Mouse (Mus musculus) spleen, adult 2 months (tissue): ENCODE measurements around the gene Nipbl. TPM values are rescaled to one million over a fixed set of nuclear protein-coding genes. Genes with fewer than 3 reads are reported as not detected.

Experiments used
- DNase-seq, 2 experiments: peaks; one replicate each; pipeline versions ENCODE4 v3.0.0 to v3.0.0-alpha.2; 2012 to 2021; ENCODE audit warnings: low spot score in 2 of 2, low read depth in 1 of 2
- H3K27ac ChIP-seq: fragments of 200-500 bp; 2 replicates; pipeline ENCODE4 v1.5.1; 2012; ENCODE audit warnings: low read length, inconsistent platforms; ENCODE audit not compliant: insufficient read depth
- H3K27me3 ChIP-seq: fragments of 200-500 bp; 2 replicates; pipeline ENCODE4 v1.6.1; 2012; ENCODE audit warnings: mild to moderate bottlenecking, moderate library complexity, low read length, inconsistent platforms; ENCODE audit not compliant: control insufficient read depth, insufficient read depth
- H3K36me3 ChIP-seq: fragments of 200-500 bp; 2 replicates; pipeline ENCODE4 v1.6.1; 2012; ENCODE audit warnings: mild to moderate bottlenecking, low read length, inconsistent platforms; ENCODE audit not compliant: control insufficient read depth, insufficient read depth
- H3K4me1 ChIP-seq: fragments of 200-500 bp; 2 replicates; pipeline ENCODE4 v1.6.1; 2011; ENCODE audit warnings: inconsistent platforms; ENCODE audit not compliant: control insufficient read depth, insufficient read depth, insufficient read length
- H3K4me3 ChIP-seq: fragments of 200-500 bp; 2 replicates; pipeline ENCODE4 v1.5.1; 2011; ENCODE audit warnings: mild to moderate bottlenecking, inconsistent platforms; ENCODE audit not compliant: insufficient read depth, insufficient read length; ENCODE audit errors: extremely low read depth
- CTCF ChIP-seq: fragments of 200-500 bp; IDR thresholded peaks from 2 replicates; pipeline ENCODE4 v1.5.1; 2011; ENCODE audit warnings: mild to moderate bottlenecking, inconsistent platforms; ENCODE audit not compliant: insufficient read depth, insufficient read length, insufficient replicate concordance; ENCODE audit errors: extremely low read depth
- POLR2A ChIP-seq: fragments of 200-500 bp; IDR thresholded peaks from 2 replicates; pipeline ENCODE4 v1.6.1; 2011; ENCODE audit warnings: low read depth, low read length, inconsistent platforms
- WGBS: fragments of 180-500 bp; shearing (Covaris S2); methylation state at CpG from one replicate; pipeline ENCODE4 v1.1.7; 2018; 5-methylcytosine and 5-hydroxymethylcytosine counted together
- polyA plus RNA-seq: library from polyadenylated mRNA; depleted of rRNA; stranded (reverse); fragments of >200 nt; gene quantifications from 2 replicates; pipeline ENCODE4 v1.2.3, GENCODE M21; 2012

Gene Nipbl
- polyA plus RNA-seq, 1 experiment, result 5.0 TPM

DNA sequence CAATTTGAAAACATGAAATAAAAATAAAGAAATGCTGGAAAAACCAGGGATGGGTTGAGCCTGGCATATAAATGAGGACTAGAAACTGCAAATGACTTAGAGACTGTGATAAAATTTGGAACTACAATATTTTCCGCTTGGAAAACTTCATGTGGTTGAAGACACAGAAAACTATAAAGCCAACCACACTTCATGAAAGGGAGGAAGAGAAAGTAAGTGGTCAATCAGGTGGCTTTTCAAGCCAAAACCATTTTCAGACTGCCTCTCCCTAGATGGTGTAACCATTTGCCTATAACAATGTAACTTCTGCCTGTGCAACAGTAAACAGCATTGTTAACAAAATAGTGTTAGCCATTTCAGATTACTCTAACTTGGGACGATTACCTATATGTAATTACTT is 41.7 kb downstream of the Nipbl start:
- H3K36me3 ChIP-seq, result no peaks in the 10 kb centered on the region
- WGBS, result 85% methylated on average over 2 of the region's 2 CpGs
- H3K27ac ChIP-seq, result no peak overlapping the region
- H3K4me1 ChIP-seq, result peaks cover 6% of the 10 kb centered on the region; the same call in 1 of the 2 replicates
- no peak for DNase-seq
- H3K27me3 ChIP-seq, result no peaks in the 10 kb centered on the region
- H3K4me3 ChIP-seq, result no peak overlapping the region
- TF ChIP-seq POLR2A (no peak), CTCF (no peak)

DNA sequence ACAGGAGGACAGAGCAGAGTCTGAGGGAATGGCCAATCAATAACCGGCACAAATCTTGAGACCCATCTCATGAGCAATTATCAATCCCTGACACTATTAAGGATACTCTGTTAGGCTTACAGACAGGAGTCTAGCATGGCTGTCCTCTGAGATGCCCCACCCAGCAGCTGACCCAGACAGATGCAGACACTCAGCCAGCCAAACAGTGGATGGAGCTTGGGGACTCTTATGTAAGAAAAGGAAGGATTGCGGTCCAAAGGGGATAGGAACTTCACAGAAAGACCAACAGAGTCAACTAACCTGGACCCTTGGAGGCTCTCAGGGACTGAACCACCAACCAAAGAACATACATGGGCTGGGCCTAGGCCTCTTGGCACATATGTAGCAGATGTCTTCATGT is 42.7 kb downstream of the Nipbl start:
- Histone ChIP-seq H3K27me3 (no peaks in the 10 kb centered on the region), H3K27ac (no peak overlapping the region), H3K36me3 (no peaks in the 10 kb centered on the region), H3K4me3 (no peak overlapping the region), H3K4me1 (peaks cover 6% of the 10 kb centered on the region; the same call in 1 of the 2 replicates)
- WGBS, result 99% methylated on average over 2 of the region's 2 CpGs
- TF ChIP-seq CTCF, result no peak
- no peak for DNase-seq

DNA sequence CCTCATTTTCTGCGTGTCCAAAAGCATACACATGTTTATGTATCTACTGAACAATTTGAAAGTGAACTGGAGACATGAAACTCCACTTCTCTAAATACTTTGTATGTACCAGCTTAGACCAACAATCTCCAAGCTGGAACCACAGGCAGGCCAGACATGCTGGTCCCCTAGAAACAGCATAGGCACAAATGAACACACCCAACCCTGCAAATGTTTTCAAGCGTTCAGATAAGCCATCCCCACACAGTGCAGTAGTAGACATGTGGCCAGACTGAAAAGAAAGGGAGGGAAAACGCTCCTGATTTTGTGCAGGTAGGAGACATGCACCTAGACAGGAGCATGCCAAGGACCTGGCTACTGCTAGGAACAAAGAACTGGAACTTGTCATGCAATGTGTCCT is 52.5 kb downstream of the Nipbl start:
- no peaks in the 10 kb centered on the region for H3K27me3 ChIP-seq
- H3K27ac ChIP-seq, result no peak overlapping the region
- no peak overlapping the region for H3K4me3 ChIP-seq
- no peak for DNase-seq
- TF ChIP-seq POLR2A (no peak), CTCF (no peak)
- WGBS, result 77% methylated on average over 3 of the region's 3 CpGs
- no peaks in the 10 kb centered on the region for H3K4me1 ChIP-seq
- H3K36me3 ChIP-seq, result no peaks in the 10 kb centered on the region

DNA sequence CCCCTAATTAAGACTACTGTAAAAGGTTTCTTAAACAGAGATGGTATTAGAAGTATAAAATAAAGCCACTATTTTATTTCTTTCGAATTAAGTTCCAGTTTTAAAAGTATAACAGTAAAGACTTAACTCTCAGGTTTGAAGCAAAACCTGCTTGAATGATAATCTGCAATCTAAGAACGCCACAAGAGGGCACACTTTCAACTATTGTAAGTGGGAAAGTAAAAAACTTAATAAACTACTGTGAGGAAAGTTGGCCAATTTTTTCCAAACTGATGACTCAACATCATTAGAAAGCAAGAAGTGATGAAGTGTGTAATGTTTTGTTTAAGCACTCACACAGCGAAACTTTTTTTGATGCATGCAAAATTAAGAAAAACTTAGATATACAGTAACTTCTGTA is 62.0 kb downstream of the Nipbl start:
- no peaks in the 10 kb centered on the region for H3K27me3 ChIP-seq
- no peak for TF ChIP-seq CTCF
- TF ChIP-seq POLR2A, result no peak
- H3K36me3 ChIP-seq, result no peaks in the 10 kb centered on the region
- 46% methylated on average over 3 of the region's 3 CpGs for WGBS
- H3K27ac ChIP-seq, result no peak overlapping the region
- no peaks in the 10 kb centered on the region for H3K4me1 ChIP-seq
- H3K4me3 ChIP-seq, result no peak overlapping the region
- peak in 1 of 2 experiments; percentile 23 for DNase-seq

DNA sequence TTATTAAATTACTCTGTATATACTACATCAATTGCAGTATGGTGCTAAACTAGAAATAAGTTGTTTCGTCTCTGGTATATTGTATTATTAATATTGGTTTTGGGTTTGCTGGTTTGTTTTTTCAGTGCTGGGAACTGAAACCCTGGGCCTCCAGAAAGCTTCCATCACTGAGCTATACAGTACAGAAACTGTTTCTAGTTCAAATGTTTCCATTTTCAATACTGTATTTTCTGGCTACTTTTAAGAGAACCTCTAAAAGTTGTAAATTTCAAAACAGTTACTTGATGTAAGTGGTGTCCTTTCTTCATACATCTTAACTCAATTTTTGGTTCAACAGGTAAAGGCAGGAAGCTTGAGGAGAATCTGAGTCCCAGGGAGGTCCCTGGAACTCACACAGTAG is 68.6 kb downstream of the Nipbl start:
- no peaks in the 10 kb centered on the region for H3K27me3 ChIP-seq
- no peak overlapping the region for H3K4me3 ChIP-seq
- no peaks in the 10 kb centered on the region; the same call in 1 of the 2 replicates for H3K4me1 ChIP-seq
- WGBS, result 82% methylated on average over 1 of the region's 1 CpGs
- H3K36me3 ChIP-seq, result peaks cover 1% of the 10 kb centered on the region
- no peak overlapping the region for H3K27ac ChIP-seq
- TF ChIP-seq POLR2A, result no peak
- TF ChIP-seq CTCF, result no peak
- DNase-seq, result no peak

DNA sequence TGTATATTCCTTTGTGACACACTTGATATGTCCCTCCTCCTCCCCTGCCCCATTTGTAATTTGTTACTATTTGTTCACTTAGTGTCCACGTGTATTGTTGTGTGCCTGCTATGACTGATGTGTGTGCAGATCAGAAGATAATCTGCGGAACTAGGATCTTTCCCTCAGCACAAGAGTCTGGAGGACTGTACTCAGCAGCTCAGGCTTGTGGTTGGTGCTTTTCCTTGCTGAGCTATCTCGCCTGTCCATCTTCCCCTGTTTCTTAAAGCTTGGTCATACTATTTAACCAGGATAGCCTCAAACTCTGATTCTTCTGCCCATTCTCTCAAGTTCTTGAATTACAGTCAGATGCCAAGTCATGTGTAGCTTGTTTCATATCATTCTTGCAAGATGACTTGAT is 69.5 kb downstream of the Nipbl start:
- 51% methylated on average over 3 of the region's 3 CpGs for whole genome bisulfite sequencing
- DNase-seq, result no peak

DNA sequence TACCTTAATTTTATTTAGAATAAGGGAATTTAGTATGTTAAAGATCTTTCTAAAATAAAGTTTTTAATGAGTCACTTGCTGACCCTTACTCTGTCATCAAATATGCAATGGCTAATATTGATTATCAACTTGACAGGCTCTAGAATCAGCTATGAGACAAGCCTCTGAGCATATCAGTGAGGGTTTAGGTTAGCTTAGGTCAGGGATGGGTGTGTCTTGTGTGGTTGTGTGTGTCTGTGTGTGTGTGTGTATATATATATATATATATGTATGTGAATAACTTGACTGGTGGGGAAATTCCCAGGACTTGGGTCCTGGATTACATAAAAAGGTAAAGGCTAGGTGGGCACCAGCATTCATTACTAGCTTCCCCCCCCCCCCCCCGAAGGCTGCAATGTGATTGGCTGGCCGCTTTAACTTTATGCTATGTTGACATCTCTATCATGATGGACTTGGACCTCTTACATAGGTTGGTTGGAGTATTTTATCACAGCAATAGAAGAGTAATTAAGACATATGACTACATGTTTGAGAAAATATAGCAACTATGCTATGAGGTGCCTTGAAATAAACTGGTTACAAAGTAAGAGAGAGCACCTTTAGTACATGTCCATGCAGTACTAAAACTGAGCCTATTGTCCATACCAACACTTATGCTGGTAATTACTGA is 97.0 kb downstream of the Nipbl start:
- WGBS, result 87% methylated on average over 2 of the region's 2 CpGs
- H3K27ac ChIP-seq, result no peak overlapping the region
- no peak overlapping the region for H3K4me3 ChIP-seq
- H3K27me3 ChIP-seq, result no peaks in the 10 kb centered on the region
- no peaks in the 10 kb centered on the region for H3K4me1 ChIP-seq
- TF ChIP-seq CTCF, result no peak
- TF ChIP-seq POLR2A, result no peak
- no peak for DNase-seq
- peaks cover 11% of the 10 kb centered on the region for H3K36me3 ChIP-seq

More for the DNA sequence above, 69.5 kb downstream of the Nipbl start:
- Histone ChIP-seq H3K27ac (no peak overlapping the region), H3K36me3 (peaks cover 5% of the 10 kb centered on the region), H3K4me3 (no peak overlapping the region), H3K4me1 (no peaks in the 10 kb centered on the region; the same call in 1 of the 2 replicates), H3K27me3 (no peaks in the 10 kb centered on the region)
- TF ChIP-seq POLR2A (no peak), CTCF (no peak)
